Mouse (Mus musculus): Measurements from ENCODE around the gene Ier5. TPM values are rescaled to one million over a fixed set of nuclear protein-coding genes. Genes with fewer than 3 reads are reported as not detected.

The Ier5 gene
- polyA plus RNA-seq, 1 experiment: 33.6 TPM

DNA sequence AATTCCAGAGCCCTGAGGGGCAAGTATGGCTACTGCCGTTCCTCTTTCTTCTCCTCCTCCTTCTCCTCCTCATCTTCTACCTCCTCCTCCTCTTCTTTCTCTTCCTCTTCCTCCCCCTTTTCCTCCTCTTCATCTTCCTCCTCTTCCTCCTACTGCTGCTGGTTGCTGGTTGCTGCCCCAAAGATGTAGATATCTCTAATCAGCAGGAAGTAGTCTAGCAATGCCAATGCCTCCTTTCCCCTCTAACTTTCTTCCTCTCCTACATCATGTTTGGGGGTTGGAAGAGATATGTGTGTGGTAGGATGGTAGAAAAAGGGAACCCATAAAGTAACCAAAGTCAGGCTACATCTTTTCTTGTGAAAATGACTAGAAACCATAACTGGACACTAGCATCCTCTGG is 6.9 kb upstream of the Ier5 start:
- Histone ChIP-seq H3K27me3 (replicated peaks) (peaks cover 10% of the 10 kb centered on the region), H3K4me1 (peaks cover 39% of the 10 kb centered on the region), H3K9me3 (no peaks in the 10 kb centered on the region), H3K4me3 (replicated peaks) (no peak overlapping the region), H3K36me3 (replicated peaks; ENCODE audit: low read length) (no peaks in the 10 kb centered on the region)
- TF ChIP-seq FLI1 (IDR thresholded peaks at IDR 0.05; ENCODE audit: low read length) (no peak), GATA1 (IDR thresholded peaks at IDR 0.05; ENCODE audit: borderline replicate concordance, low read length) (no peak)

DNA sequence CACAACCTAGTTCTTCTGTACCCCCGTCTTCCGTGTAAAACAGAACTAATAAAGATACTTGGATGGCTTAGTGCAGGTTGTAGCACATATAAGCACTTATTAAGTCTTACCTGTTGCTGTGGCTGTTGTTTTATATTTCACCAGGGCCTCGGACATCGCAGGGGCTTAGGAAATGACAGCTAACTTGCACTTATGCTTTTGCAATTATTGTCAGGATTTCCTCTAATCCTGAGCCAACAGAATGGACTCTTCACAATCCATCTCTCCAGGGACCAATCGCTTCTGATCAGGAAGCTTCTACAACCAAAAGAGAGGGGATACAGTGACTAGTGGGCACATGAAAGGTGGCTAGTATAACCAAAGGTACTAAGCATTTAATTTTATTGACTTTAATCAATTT is 4.6 kb upstream of the Ier5 start:
- Histone ChIP-seq H3K36me3 (replicated peaks; ENCODE audit: low read length) (no peaks in the 10 kb centered on the region), H3K9me3 (no peaks in the 10 kb centered on the region), H3K4me3 (replicated peaks) (no peak overlapping the region), H3K27me3 (replicated peaks) (peaks cover 3% of the 10 kb centered on the region), H3K4me1 (peaks cover 34% of the 10 kb centered on the region)
- TF ChIP-seq FLI1 (IDR thresholded peaks at IDR 0.05; ENCODE audit: low read length) (no peak), GATA1 (IDR thresholded peaks at IDR 0.05; ENCODE audit: borderline replicate concordance, low read length) (no peak)

DNA sequence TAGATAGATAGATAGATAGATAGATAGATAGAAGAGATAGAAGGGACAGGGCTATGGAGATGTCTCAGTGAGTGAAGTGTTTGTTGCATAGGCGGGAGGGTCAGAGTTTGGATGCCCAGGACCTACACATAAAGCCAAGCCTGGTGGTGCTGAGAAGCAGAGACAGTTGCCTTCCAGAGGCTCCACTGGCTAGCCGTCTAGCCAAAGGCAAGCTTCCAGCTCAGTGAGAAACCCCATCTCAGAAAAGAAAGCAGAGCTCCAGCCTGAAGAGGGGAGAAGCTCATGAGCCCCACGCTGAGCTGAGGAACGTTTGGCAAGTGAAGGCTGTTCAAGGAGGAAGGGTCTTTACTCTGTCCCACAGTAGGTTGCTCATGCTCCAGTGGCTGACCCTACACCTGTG is 3.2 kb upstream of the Ier5 start:
- Histone ChIP-seq H3K4me1 (peaks cover 20% of the 10 kb centered on the region), H3K4me3 (replicated peaks) (no peak overlapping the region), H3K9me3 (no peaks in the 10 kb centered on the region), H3K36me3 (replicated peaks; ENCODE audit: low read length) (no peaks in the 10 kb centered on the region), H3K27me3 (replicated peaks) (peaks cover 3% of the 10 kb centered on the region)
- TF ChIP-seq FLI1 (IDR thresholded peaks at IDR 0.05; ENCODE audit: low read length): no peak
- no peak for TF ChIP-seq GATA1 (IDR thresholded peaks at IDR 0.05; ENCODE audit: borderline replicate concordance, low read length)

DNA sequence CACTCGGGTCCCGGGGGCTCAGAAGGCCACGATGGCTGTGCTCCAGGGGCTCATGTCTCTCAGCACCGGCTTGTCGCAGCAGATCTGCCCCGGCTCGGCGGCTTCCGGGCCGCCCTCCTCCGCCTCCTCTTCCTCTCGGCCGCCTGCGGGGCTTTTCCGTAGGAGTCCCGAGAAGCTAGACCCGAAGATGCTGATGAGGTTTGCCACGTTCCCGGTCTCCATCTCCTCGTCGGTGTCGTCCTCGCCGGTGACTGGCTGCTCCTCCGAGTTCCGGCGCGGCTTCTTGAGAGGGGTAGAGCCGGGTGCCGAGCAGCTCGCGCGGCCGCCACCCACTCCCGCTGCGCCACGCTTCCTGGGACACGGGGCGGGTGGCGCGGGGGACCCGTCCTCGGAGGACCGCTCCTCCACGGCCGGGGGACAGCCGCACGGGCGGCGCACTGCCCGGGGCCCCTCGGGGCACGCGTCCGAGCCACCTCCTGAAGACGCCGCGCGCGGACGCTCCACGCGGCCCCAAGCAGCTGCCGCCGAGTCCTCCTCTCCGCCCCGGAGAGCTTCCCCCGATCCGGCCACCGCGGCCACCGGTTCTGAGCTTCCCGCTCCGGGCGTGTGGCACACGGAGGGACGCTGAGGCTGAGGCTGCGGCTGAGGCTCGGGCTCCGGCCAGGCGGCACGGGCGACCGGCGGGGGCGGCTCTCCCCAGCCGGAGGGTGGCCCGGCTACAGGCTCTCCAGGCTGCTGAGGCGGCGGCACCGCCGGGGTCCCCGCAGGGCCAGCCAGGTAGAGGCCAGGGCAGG is 753 bp downstream of the Ier5 start:
- H3K36me3 ChIP-seq (replicated peaks; ENCODE audit: low read length): peaks cover 13% of the 10 kb centered on the region
- H3K4me1 ChIP-seq: peaks cover 26% of the 10 kb centered on the region
- no peaks in the 10 kb centered on the region for H3K9me3 ChIP-seq
- H3K27me3 ChIP-seq (replicated peaks): peaks cover 3% of the 10 kb centered on the region
- TF ChIP-seq GATA1 (IDR thresholded peaks at IDR 0.05; ENCODE audit: borderline replicate concordance, low read length) (no peak), FLI1 (IDR thresholded peaks at IDR 0.05; ENCODE audit: low read length) (no peak)
- peak overlapping the region; percentile 99 for H3K4me3 ChIP-seq (replicated peaks)

DNA sequence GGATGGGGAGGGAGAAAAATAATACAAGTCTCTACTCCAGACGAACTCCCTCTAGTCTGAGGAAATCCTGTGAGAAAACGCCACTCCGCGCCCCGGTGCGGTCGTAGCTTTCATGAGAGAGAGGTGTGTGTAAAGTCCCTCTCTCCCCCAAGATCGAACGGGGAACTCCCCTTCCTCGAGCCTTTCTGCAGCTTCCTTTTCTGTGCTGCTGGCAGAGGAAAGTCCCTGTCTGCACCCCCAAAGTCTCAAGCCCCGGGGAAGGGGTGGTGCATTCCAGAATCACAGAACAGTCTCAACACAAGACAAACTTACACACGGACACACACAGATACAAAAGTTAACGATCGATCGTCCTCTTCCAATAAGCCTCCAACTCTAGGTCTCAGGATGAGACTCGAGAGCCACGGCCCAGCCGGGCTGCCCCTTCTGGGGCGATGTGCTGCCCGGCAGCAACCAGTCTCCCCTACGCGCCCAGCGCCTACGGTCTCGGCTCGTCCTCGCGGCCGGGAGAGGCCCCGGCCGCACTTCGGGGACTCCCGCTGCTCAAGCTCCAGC is 1.4 kb downstream of the Ier5 start:
- TF ChIP-seq FLI1 (IDR thresholded peaks at IDR 0.05; ENCODE audit: low read length) (no peak), GATA1 (IDR thresholded peaks at IDR 0.05; ENCODE audit: borderline replicate concordance, low read length) (no peak)
- peaks cover 3% of the 10 kb centered on the region for H3K27me3 ChIP-seq (replicated peaks)
- H3K4me3 ChIP-seq (replicated peaks): peak overlapping the region; percentile 99
- peaks cover 33% of the 10 kb centered on the region for H3K4me1 ChIP-seq
- peaks cover 13% of the 10 kb centered on the region for H3K36me3 ChIP-seq (replicated peaks; ENCODE audit: low read length)
- no peaks in the 10 kb centered on the region for H3K9me3 ChIP-seq

DNA sequence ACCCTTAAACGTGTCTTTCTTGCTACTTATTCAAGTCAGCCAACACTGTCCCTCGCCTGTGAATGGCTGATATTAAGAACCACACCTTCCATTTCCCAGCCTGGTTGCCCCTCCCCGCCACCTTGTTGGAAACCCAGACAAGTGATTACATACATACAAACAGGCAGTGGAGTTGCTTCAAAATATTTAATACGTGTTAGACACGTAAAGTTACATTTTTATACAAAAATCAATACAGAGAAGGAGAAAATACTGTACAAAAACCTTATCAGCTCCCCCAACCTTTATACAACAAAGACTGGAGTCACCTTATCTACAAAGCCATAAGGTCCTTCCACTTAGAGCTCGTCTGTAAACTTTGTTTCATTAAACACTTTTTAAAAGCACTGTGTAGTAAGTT is 2.1 kb downstream of the Ier5 start:
- H3K9me3 ChIP-seq: no peaks in the 10 kb centered on the region
- peaks cover 13% of the 10 kb centered on the region for H3K36me3 ChIP-seq (replicated peaks; ENCODE audit: low read length)
- H3K4me1 ChIP-seq: peaks cover 39% of the 10 kb centered on the region
- TF ChIP-seq GATA1 (IDR thresholded peaks at IDR 0.05; ENCODE audit: borderline replicate concordance, low read length) (no peak), FLI1 (IDR thresholded peaks at IDR 0.05; ENCODE audit: low read length) (no peak)
- peak overlapping the region; percentile 99 for H3K4me3 ChIP-seq (replicated peaks)
- no peaks in the 10 kb centered on the region for H3K27me3 ChIP-seq (replicated peaks)

DNA sequence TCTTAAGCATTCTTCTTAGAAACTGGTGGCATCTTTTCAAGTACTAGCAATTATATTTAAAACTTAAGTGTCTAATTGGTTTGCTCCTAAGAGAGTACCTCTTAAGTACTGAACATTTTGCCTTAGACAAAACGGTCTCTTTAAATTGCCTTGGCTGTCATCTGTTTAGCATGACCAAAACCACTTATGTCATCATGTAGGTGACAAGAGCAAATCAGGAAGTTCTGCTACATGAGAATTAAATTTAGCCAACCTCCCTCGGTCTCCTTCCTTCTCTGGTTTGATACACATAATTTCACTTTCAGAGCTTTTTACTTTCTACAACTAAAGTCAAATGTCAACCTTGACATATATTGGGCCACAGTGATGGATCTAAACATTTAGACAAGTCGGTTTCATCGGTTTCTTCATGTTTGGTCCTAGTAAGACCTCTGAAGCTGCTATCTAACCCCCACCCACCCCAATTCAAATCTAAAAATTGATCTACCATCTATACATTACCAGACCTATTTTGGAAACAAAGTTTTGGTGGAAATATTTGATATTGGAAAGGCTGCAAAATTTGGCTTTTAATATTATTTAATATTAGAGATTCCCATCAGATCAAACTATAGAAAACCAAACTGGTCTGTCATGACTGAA is 2.7 kb downstream of the Ier5 start:
- H3K4me3 ChIP-seq (replicated peaks): peak overlapping the region; percentile 99
- H3K36me3 ChIP-seq (replicated peaks; ENCODE audit: low read length): peaks cover 13% of the 10 kb centered on the region
- H3K9me3 ChIP-seq: no peaks in the 10 kb centered on the region
- H3K4me1 ChIP-seq: peaks cover 46% of the 10 kb centered on the region
- no peak for TF ChIP-seq GATA1 (IDR thresholded peaks at IDR 0.05; ENCODE audit: borderline replicate concordance, low read length)
- TF ChIP-seq FLI1 (IDR thresholded peaks at IDR 0.05; ENCODE audit: low read length): no peak
- H3K27me3 ChIP-seq (replicated peaks): no peaks in the 10 kb centered on the region

DNA sequence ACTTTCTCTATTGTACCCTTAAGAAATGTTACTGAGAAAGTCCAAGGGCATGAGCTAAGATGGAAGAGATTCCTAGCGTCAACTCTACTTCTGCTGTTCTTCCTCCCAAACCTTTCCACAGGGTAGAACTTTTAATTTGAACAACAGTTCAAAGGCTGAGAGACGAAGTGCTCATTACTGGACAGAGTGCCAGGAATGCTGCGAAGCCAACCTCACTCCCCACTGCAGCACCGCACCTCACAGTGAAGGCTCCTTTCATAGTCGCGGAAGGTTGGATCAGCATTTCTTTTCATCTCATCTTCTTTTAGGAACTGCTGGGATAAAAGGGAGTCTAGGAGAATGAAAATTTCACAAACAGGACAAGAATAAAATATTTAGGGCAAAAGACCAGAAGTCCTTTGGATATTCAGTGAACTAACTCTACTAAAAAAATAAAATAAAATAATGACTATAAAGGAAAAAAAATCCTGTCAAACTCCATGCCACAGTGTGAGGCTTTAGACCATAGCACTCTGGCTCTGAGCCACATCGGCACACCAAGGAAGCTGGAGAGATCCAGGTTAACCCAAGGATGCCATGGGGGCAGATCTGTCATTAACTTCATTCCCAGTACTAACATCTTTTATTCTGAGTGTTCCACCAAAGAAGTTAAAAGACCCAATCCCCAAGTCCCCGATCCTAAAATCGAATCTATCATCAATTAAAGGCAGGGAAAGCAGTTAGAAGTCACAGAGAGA is 5.3 kb downstream of the Ier5 start:
- Histone ChIP-seq H3K9me3 (no peaks in the 10 kb centered on the region), H3K36me3 (replicated peaks; ENCODE audit: low read length) (peaks cover 13% of the 10 kb centered on the region), H3K27me3 (replicated peaks) (no peaks in the 10 kb centered on the region), H3K4me3 (replicated peaks) (no peak overlapping the region), H3K4me1 (peaks cover 62% of the 10 kb centered on the region)
- TF ChIP-seq GATA1 (IDR thresholded peaks at IDR 0.05; ENCODE audit: borderline replicate concordance, low read length) (no peak), FLI1 (IDR thresholded peaks at IDR 0.05; ENCODE audit: low read length) (no peak)

DNA sequence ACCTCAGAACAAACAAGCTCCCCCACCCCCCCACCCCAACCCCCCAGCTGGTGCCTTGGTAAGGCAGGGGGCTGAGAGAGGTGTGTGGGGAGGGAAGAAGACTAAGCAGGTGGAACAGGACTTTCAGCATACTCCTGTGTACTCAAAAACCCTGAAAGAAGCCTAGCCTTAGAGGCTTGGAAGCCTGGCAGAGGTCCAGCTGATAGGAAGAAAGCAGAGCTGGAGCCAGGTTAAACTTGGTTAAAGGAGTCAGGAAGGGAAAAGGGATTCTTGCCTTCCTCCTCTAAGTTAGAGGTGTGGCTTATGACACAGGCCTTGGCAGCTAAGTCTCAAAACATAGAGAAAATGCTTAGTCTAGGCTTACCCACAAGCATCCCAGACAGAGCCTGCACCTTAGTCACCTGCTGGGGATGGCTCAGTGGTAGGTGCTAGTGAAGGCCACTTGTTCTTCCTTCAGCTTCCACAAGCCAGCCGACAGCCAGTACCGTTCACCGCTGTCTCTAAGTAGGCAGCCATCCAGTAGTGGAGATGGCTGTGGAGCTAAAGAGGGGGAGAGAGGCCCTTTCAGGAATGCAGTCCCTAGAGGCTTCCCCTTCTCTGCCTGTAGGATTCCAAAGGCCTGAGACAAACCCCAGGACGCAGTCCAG is 6.2 kb downstream of the Ier5 start:
- Histone ChIP-seq H3K4me3 (replicated peaks) (no peak overlapping the region), H3K9me3 (no peaks in the 10 kb centered on the region), H3K36me3 (replicated peaks; ENCODE audit: low read length) (peaks cover 13% of the 10 kb centered on the region), H3K4me1 (peaks cover 71% of the 10 kb centered on the region), H3K27me3 (replicated peaks) (no peaks in the 10 kb centered on the region)
- TF ChIP-seq FLI1 (IDR thresholded peaks at IDR 0.05; ENCODE audit: low read length): no peak
- no peak for TF ChIP-seq GATA1 (IDR thresholded peaks at IDR 0.05; ENCODE audit: borderline replicate concordance, low read length)

All from megakaryocyte, embryonic 14.5 days (primary cell).